Comparison of ENCODE assay signal across 18 mouse cellular contexts in genomic region chr7:16668331-16668930, GRCm38 (mm10). TPM values are rescaled to one million over a fixed set of nuclear protein-coding genes. Genes with fewer than 3 reads are reported as not detected.
"Had no signal": no experiment of that assay in that cellular context is flagged by ENCODE, and none has a peak within 500 bp of the region (broad histone marks: within the 10 kb centered on the region; RNA-seq: fewer than 3 reads in every experiment).

No protein-coding gene starts in this region.

RNA-seq across cellular contexts. Expression of gene Ceacam15, which starts 7.1 kb away (rescaled TPM):
- polyA plus RNA-seq: kidney, adult 2 months; kidney, embryonic 14.5 days; kidney, postnatal 0 days; large intestine, adult 2 months; limb, embryonic 10.5 days; limb, embryonic 13.5 days; liver, embryonic 12.5 days; liver, embryonic 15.5 days; lung, embryonic 15.5 days; midbrain, embryonic 11.5 days; midbrain, embryonic 14.5 days; midbrain, postnatal 0 days; neural tube, embryonic 11.5 days; neural tube, embryonic 14.5 days; small intestine, adult 2 months; spleen, adult 2 months; stomach, embryonic 16.5 days had no signal

RNA-seq across cellular contexts. Expression of gene Ceacam9, which starts 53.3 kb away (rescaled TPM):
- polyA plus RNA-seq: kidney, adult 2 months; kidney, embryonic 14.5 days; kidney, postnatal 0 days; large intestine, adult 2 months; limb, embryonic 10.5 days; limb, embryonic 13.5 days; liver, embryonic 12.5 days; liver, embryonic 15.5 days; lung, embryonic 15.5 days; midbrain, embryonic 11.5 days; midbrain, embryonic 14.5 days; neural tube, embryonic 11.5 days; small intestine, adult 2 months; spleen, adult 2 months; stomach, embryonic 16.5 days; testis, adult 2 months had no signal
